Mouse (Mus musculus): Measurements from ENCODE around the gene Rnf151.

DNA sequence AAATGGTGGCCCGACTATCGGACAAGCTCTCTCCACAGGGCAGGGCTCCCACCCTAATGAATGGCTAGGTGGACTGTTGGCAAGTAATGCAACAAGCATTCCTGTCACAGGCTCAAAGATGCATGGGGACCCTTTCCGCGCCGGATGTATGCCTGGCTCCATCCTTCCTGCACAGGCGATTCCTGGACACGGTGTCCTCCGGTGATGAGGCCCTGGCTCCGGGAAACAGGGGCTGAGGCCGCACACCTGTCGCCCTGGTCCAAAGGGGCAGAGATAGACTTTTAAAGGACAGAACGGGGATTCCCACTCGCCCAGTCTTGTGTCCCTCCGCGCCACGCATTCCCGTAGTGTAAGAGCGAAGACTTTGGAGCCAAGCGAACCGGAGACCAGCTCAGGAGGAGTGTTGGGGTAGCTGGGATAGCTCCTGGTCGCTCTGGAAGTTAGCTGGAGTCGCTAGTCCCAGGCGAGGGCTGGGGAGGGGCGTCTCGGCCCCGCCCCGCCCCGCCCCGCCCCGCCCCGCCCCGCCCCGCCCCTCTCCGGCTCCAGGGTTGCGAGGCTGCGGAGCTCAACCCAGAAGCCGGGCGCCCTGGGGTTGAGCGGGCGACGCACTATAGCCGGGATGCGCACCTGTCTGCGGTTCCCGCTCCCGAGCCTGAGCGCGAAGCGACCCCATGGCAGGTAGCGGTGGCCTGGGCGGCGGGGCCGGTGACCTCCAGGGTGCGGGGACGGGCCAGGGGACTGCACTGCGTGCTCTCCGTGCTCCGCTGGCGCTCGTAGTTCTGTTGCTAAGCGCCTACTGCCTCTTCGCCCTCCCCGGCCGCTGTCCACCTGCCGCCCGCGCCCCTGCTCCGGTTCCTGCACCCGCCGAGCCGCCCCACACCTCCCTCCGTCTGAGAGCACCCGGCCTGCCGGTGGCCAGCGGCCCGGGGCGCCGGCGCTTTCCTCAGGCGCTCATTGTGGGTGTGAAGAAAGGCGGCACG, 34.8 kb upstream of the Rnf151 start, which contains the start of gene Hs3st6:
- TF ChIP-seq POLR2A (IDR thresholded peaks at IDR 0.05; ENCODE audit: low read depth, low read length) = no peak
- no peak for TF ChIP-seq CTCF (IDR thresholded peaks at IDR 0.05; ENCODE audit: extremely low read depth, insufficient read depth, insufficient read length, insufficient replicate concordance)

Data from spleen, adult 2 months (tissue).